Mouse (Mus musculus): Measurements from ENCODE around the gene Kcnip2.

Gene Kcnip2

GRCm38 (mm10) chr19:45781676-45782075 lies 34.2 kb downstream of the Kcnip2 start:
- no peak for DNase-seq (ENCODE audit: low spot score in 2 of 2)

- no peak for DNase-seq (ENCODE audit: low spot score in 2 of 2)
Observed at GRCm38 (mm10) chr19:45780350-45780915, 35.4 kb downstream of the Kcnip2 start.

GRCm38 (mm10) chr19:45775486-45775885 lies 40.4 kb downstream of the Kcnip2 start:
- DNase-seq (ENCODE audit: low spot score in 2 of 2), result peak; percentile 37 to 55

- DNase-seq (ENCODE audit: low spot score in 2 of 2), result no peak
Observed at GRCm38 (mm10) chr19:45771501-45771900, 44.4 kb downstream of the Kcnip2 start.

GRCm38 (mm10) chr19:45760810-45761209 lies 55.1 kb downstream of the Kcnip2 start:
- DNase-seq (ENCODE audit: low spot score in 2 of 2), result no peak

- DNase-seq (ENCODE audit: low spot score in 2 of 2), result no peak
Observed at GRCm38 (mm10) chr19:45758671-45759070, 57.2 kb downstream of the Kcnip2 start.

- no peak for DNase-seq (ENCODE audit: low spot score in 2 of 2)
Observed at GRCm38 (mm10) chr19:45753551-45753950, 62.3 kb downstream of the Kcnip2 start.

GRCm38 (mm10) chr19:45751881-45752280 lies 64.0 kb downstream of the Kcnip2 start:
- no peak for DNase-seq (ENCODE audit: low spot score in 2 of 2)

GRCm38 (mm10) chr19:45749243-45750043 lies 66.4 kb downstream of the Kcnip2 start, which contains the start of gene Npm3:
Npm3 (minus strand) TSS chr19:45749591.
- DNase-seq (ENCODE audit: low spot score in 2 of 2), result peak; percentile 78 to 83

- DNase-seq (ENCODE audit: low spot score in 2 of 2), result no peak
Observed at GRCm38 (mm10) chr19:45748691-45749242, 67.1 kb downstream of the Kcnip2 start.

GRCm38 (mm10) chr19:45748206-45748605 lies 67.7 kb downstream of the Kcnip2 start:
- DNase-seq (ENCODE audit: low spot score in 2 of 2), result no peak

- peak; percentile 92 to 93 for DNase-seq (ENCODE audit: low spot score in 2 of 2)
Observed at GRCm38 (mm10) chr19:45747028-45747867, 68.6 kb downstream of the Kcnip2 start.

GRCm38 (mm10) chr19:45746153-45747020 lies 69.5 kb downstream of the Kcnip2 start:
- DNase-seq (ENCODE audit: low spot score in 2 of 2), result peak; percentile 82 to 83

- no peak for DNase-seq (ENCODE audit: low spot score in 2 of 2)
Observed at GRCm38 (mm10) chr19:45745344-45746152, 70.3 kb downstream of the Kcnip2 start.

- DNase-seq (ENCODE audit: low spot score in 2 of 2), result no peak
Observed at GRCm38 (mm10) chr19:45743619-45744018, 72.2 kb downstream of the Kcnip2 start.

- no peak for DNase-seq (ENCODE audit: low spot score in 2 of 2)
Observed at GRCm38 (mm10) chr19:45742984-45743575, 72.8 kb downstream of the Kcnip2 start.

- DNase-seq (ENCODE audit: low spot score in 2 of 2), result no peak
Observed at GRCm38 (mm10) chr19:45742218-45742983, 73.5 kb downstream of the Kcnip2 start, which contains the start of gene Fgf8. Fgf8 (minus strand) TSS chr19:45742915.

Data from right cerebral cortex, adult 2 months (tissue).